Mouse (Mus musculus): ENCODE measurements around the gene Gm10153. TPM values are rescaled to one million over a fixed set of nuclear protein-coding genes. Genes with fewer than 3 reads are reported as not detected.
"Not testable (repeated sequence)": the region's sequence is repeated elsewhere in the genome, so short reads cannot be mapped to it uniquely, and the experiment has no call there.

Gm10153 gene
- polyA plus RNA-seq, 1 experiment from 2014 or later, result not detected

GRCm38 (mm10) chr7:142198748-142199147, 8.6 kb upstream of the Gm10153 start:
- ATAC-seq (ENCODE audit: low FRiP score), result no peak
- no peak overlapping the region for H3K4me3 ChIP-seq (ENCODE audit: low read depth, low read length)
- H3K9ac ChIP-seq (ENCODE audit: low read length), result no peak overlapping the region
- no peak overlapping the region for H3K27ac ChIP-seq (ENCODE audit: low read depth, low read length)
- no peaks in the 10 kb centered on the region for H3K4me1 ChIP-seq (ENCODE audit: control insufficient read depth, insufficient read depth, low read length)
- H3K4me2 ChIP-seq, result no peak overlapping the region
- WGBS, result 88% methylated on average over 2 of the region's 2 CpGs
- H3K36me3 ChIP-seq (ENCODE audit: control insufficient read depth, insufficient read depth, low read length), result no peaks in the 10 kb centered on the region
- no peaks in the 10 kb centered on the region for H3K27me3 ChIP-seq (ENCODE audit: control insufficient read depth, insufficient read depth, low read length)
- no peak for DNase-seq (ENCODE audit: low spot score, missing footprints)
- H3K9me3 ChIP-seq (ENCODE audit: control insufficient read depth, low read length), result no peaks in the 10 kb centered on the region

GRCm38 (mm10) chr7:142188156-142188555, 2.0 kb downstream of the Gm10153 start:
- H3K9me3 ChIP-seq (ENCODE audit: control insufficient read depth, low read length), result no peaks in the 10 kb centered on the region
- H3K9ac ChIP-seq (ENCODE audit: low read length), result no peak overlapping the region
- no peak for ATAC-seq (ENCODE audit: low FRiP score)
- H3K4me3 ChIP-seq (ENCODE audit: low read depth, low read length), result no peak overlapping the region
- no peak overlapping the region for H3K4me2 ChIP-seq
- no peaks in the 10 kb centered on the region for H3K36me3 ChIP-seq (ENCODE audit: control insufficient read depth, insufficient read depth, low read length)
- WGBS, result 81% methylated on average over 2 of the region's 2 CpGs
- H3K27me3 ChIP-seq (ENCODE audit: control insufficient read depth, insufficient read depth, low read length), result no peaks in the 10 kb centered on the region
- H3K4me1 ChIP-seq (ENCODE audit: control insufficient read depth, insufficient read depth, low read length), result no peaks in the 10 kb centered on the region
- DNase-seq (ENCODE audit: low spot score, missing footprints), result no peak
- H3K27ac ChIP-seq (ENCODE audit: low read depth, low read length), result no peak overlapping the region

- Histone ChIP-seq H3K9ac (ENCODE audit: low read length) (no peak overlapping the region), H3K36me3 (ENCODE audit: control insufficient read depth, insufficient read depth, low read length) (no peaks in the 10 kb centered on the region), H3K27me3 (ENCODE audit: control insufficient read depth, insufficient read depth, low read length) (no peaks in the 10 kb centered on the region), H3K4me2 (no peak overlapping the region), H3K27ac (ENCODE audit: low read depth, low read length) (no peak overlapping the region), H3K4me3 (ENCODE audit: low read depth, low read length) (no peak overlapping the region), H3K4me1 (ENCODE audit: control insufficient read depth, insufficient read depth, low read length) (no peaks in the 10 kb centered on the region), H3K9me3 (ENCODE audit: control insufficient read depth, low read length) (no peaks in the 10 kb centered on the region)
- no peak for DNase-seq (ENCODE audit: low spot score, missing footprints)
- no peak for ATAC-seq (ENCODE audit: low FRiP score)
- 35% methylated on average over 1 of the region's 1 CpGs for WGBS
Measured at GRCm38 (mm10) chr7:142181021-142181420, 9.2 kb downstream of the Gm10153 start.

GRCm38 (mm10) chr7:142178685-142179084, 11.5 kb downstream of the Gm10153 start:
- no peak for ATAC-seq (ENCODE audit: low FRiP score)
- H3K9ac ChIP-seq (ENCODE audit: low read length), result no peak overlapping the region
- no peak overlapping the region for H3K27ac ChIP-seq (ENCODE audit: low read depth, low read length)
- H3K4me1 ChIP-seq (ENCODE audit: control insufficient read depth, insufficient read depth, low read length), result no peaks in the 10 kb centered on the region
- WGBS, result 71% methylated on average over 1 of the region's 1 CpGs
- H3K4me3 ChIP-seq (ENCODE audit: low read depth, low read length), result no peak overlapping the region
- DNase-seq (ENCODE audit: low spot score, missing footprints), result no peak
- no peaks in the 10 kb centered on the region for H3K36me3 ChIP-seq (ENCODE audit: control insufficient read depth, insufficient read depth, low read length)
- no peaks in the 10 kb centered on the region for H3K9me3 ChIP-seq (ENCODE audit: control insufficient read depth, low read length)
- no peaks in the 10 kb centered on the region for H3K27me3 ChIP-seq (ENCODE audit: control insufficient read depth, insufficient read depth, low read length)
- no peak overlapping the region for H3K4me2 ChIP-seq

- not testable (repeated sequence) for H3K36me3 ChIP-seq (ENCODE audit: control insufficient read depth, insufficient read depth, low read length); H3K27ac ChIP-seq (ENCODE audit: low read depth, low read length); ATAC-seq (ENCODE audit: low FRiP score); H3K4me3 ChIP-seq (ENCODE audit: low read depth, low read length); H3K4me1 ChIP-seq (ENCODE audit: control insufficient read depth, insufficient read depth, low read length); H3K27me3 ChIP-seq (ENCODE audit: control insufficient read depth, insufficient read depth, low read length); H3K4me2 ChIP-seq; DNase-seq (ENCODE audit: low spot score, missing footprints); H3K9me3 ChIP-seq (ENCODE audit: control insufficient read depth, low read length); H3K9ac ChIP-seq (ENCODE audit: low read length)
Measured at GRCm38 (mm10) chr7:142175905-142176304, 14.3 kb downstream of the Gm10153 start, which contains the start of gene Krtap5-2. TSS of gene Krtap5-2 (minus strand) at chr7:142176005.

- no peak overlapping the region for H3K4me2 ChIP-seq
- DNase-seq (ENCODE audit: low spot score, missing footprints) (peak; percentile 83), ATAC-seq (ENCODE audit: low FRiP score) (no peak)
- no peak overlapping the region for H3K27ac ChIP-seq (ENCODE audit: low read depth, low read length)
- H3K9ac ChIP-seq (ENCODE audit: low read length), result no peak overlapping the region
- no peaks in the 10 kb centered on the region for H3K4me1 ChIP-seq (ENCODE audit: control insufficient read depth, insufficient read depth, low read length)
- no peaks in the 10 kb centered on the region for H3K27me3 ChIP-seq (ENCODE audit: control insufficient read depth, insufficient read depth, low read length)
- no peaks in the 10 kb centered on the region for H3K36me3 ChIP-seq (ENCODE audit: control insufficient read depth, insufficient read depth, low read length)
- no peak overlapping the region for H3K4me3 ChIP-seq (ENCODE audit: low read depth, low read length)
- no peaks in the 10 kb centered on the region for H3K9me3 ChIP-seq (ENCODE audit: control insufficient read depth, low read length)
- 41% methylated on average over 3 of the region's 3 CpGs for WGBS
Measured at GRCm38 (mm10) chr7:142169836-142170235, 20.4 kb downstream of the Gm10153 start.

- not testable (repeated sequence) for ATAC-seq (ENCODE audit: low FRiP score); H3K9me3 ChIP-seq (ENCODE audit: control insufficient read depth, low read length); DNase-seq (ENCODE audit: low spot score, missing footprints); H3K4me2 ChIP-seq; H3K27ac ChIP-seq (ENCODE audit: low read depth, low read length); H3K4me1 ChIP-seq (ENCODE audit: control insufficient read depth, insufficient read depth, low read length); H3K27me3 ChIP-seq (ENCODE audit: control insufficient read depth, insufficient read depth, low read length); H3K9ac ChIP-seq (ENCODE audit: low read length); H3K4me3 ChIP-seq (ENCODE audit: low read depth, low read length); H3K36me3 ChIP-seq (ENCODE audit: control insufficient read depth, insufficient read depth, low read length)
Measured at GRCm38 (mm10) chr7:142165639-142166038, 24.6 kb downstream of the Gm10153 start, which contains the start of gene Gm4553. TSS of gene Gm4553 (minus strand) at chr7:142165739.

GRCm38 (mm10) chr7:142159366-142159765, 30.8 kb downstream of the Gm10153 start:
- WGBS, result 91% methylated on average over 3 of the region's 3 CpGs
- ATAC-seq (ENCODE audit: low FRiP score), result no peak

GRCm38 (mm10) chr7:142157013-142157412, 33.2 kb downstream of the Gm10153 start, which contains the start of gene Gm29735:
TSS of gene Gm29735 (minus strand) at chr7:142157113.
- H3K27ac ChIP-seq (ENCODE audit: low read depth, low read length); ATAC-seq (ENCODE audit: low FRiP score); H3K4me2 ChIP-seq; DNase-seq (ENCODE audit: low spot score, missing footprints); H3K36me3 ChIP-seq (ENCODE audit: control insufficient read depth, insufficient read depth, low read length); H3K4me3 ChIP-seq (ENCODE audit: low read depth, low read length); H3K27me3 ChIP-seq (ENCODE audit: control insufficient read depth, insufficient read depth, low read length); H3K9me3 ChIP-seq (ENCODE audit: control insufficient read depth, low read length); H3K4me1 ChIP-seq (ENCODE audit: control insufficient read depth, insufficient read depth, low read length); H3K9ac ChIP-seq (ENCODE audit: low read length): not testable (repeated sequence)
- WGBS, result 42% methylated on average over 2 of the region's 2 CpGs

More at GRCm38 (mm10) chr7:142159366-142159765, 30.8 kb downstream of the Gm10153 start:
- H3K4me3 ChIP-seq (ENCODE audit: low read depth, low read length), result no peak overlapping the region
- H3K27ac ChIP-seq (ENCODE audit: low read depth, low read length), result no peak overlapping the region
- H3K9ac ChIP-seq (ENCODE audit: low read length), result no peak overlapping the region
- H3K4me1 ChIP-seq (ENCODE audit: control insufficient read depth, insufficient read depth, low read length), result no peaks in the 10 kb centered on the region
- DNase-seq (ENCODE audit: low spot score, missing footprints), result no peak
- no peaks in the 10 kb centered on the region for H3K36me3 ChIP-seq (ENCODE audit: control insufficient read depth, insufficient read depth, low read length)
- no peak overlapping the region for H3K4me2 ChIP-seq
- no peaks in the 10 kb centered on the region for H3K9me3 ChIP-seq (ENCODE audit: control insufficient read depth, low read length)
- no peaks in the 10 kb centered on the region for H3K27me3 ChIP-seq (ENCODE audit: control insufficient read depth, insufficient read depth, low read length)

- Histone ChIP-seq H3K36me3 (ENCODE audit: control insufficient read depth, insufficient read depth, low read length) (no peaks in the 10 kb centered on the region), H3K9me3 (ENCODE audit: control insufficient read depth, low read length) (no peaks in the 10 kb centered on the region), H3K27ac (ENCODE audit: low read depth, low read length) (no peak overlapping the region), H3K4me3 (ENCODE audit: low read depth, low read length) (no peak overlapping the region), H3K4me2 (no peak overlapping the region), H3K4me1 (ENCODE audit: control insufficient read depth, insufficient read depth, low read length) (no peaks in the 10 kb centered on the region), H3K9ac (ENCODE audit: low read length) (no peak overlapping the region), H3K27me3 (ENCODE audit: control insufficient read depth, insufficient read depth, low read length) (no peaks in the 10 kb centered on the region)
- ATAC-seq (ENCODE audit: low FRiP score) (no peak), DNase-seq (ENCODE audit: low spot score, missing footprints) (no peak)
- 65% methylated on average over 1 of the region's 1 CpGs for whole genome bisulfite sequencing
Measured at GRCm38 (mm10) chr7:142155308-142155707, 34.9 kb downstream of the Gm10153 start.

Data from midbrain, embryonic 11.5 days (tissue).